Mouse (Mus musculus): ENCODE measurements around the gene Fam71a.
"Not testable (repeated sequence)": the region's sequence is repeated elsewhere in the genome, so short reads cannot be mapped to it uniquely, and the experiment has no call there.

Gene Fam71a

DNA sequence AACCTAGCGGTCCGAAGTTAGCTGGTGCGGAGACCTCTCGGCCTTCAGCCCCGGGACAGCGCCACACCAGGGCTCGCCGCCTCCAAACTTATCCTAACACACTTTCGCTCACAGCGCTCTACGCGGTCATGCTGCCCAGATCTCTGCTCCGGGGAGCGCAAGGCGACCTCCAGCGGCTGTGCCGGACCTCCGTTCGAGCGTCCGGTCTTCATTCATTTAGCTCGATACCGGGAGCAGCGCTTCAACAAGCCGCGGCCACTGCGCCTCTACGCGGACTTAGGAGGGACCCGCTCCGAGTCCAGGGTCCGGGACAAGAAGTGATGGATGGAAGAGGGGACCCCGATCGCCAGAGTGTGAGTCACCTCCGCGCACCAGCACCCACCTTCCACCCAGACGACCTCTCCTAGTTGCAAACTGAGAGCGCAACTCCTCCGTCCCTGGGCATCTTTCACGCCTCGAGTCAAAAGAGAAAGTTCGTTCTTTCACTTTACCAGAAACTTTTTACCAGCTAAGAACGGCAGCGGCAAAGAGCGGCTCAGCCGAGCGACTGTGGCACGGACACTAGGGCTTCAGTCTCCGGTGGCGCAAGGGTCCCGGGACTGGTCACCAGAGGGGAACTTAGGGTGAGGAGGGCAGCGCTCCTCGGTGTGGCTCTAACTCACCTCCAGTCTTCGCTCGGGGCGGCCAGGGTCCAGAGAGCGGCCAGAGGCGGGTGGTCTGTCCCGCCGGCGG is 18.0 kb upstream of the Fam71a start:
- in situ Hi-C loops (cut with MboI; ENCODE audit: low sequenced_read_pairs) = no loop called here

GRCm38 (mm10) chr1:191181469-191182259 is 17.0 kb upstream of the Fam71a start:
- in situ Hi-C loops (cut with MboI; ENCODE audit: low sequenced_read_pairs) = no loop called here

GRCm38 (mm10) chr1:191180397-191180796 is 15.8 kb upstream of the Fam71a start:
- in situ Hi-C loops (cut with MboI; ENCODE audit: low sequenced_read_pairs) = no loop called here

DNA sequence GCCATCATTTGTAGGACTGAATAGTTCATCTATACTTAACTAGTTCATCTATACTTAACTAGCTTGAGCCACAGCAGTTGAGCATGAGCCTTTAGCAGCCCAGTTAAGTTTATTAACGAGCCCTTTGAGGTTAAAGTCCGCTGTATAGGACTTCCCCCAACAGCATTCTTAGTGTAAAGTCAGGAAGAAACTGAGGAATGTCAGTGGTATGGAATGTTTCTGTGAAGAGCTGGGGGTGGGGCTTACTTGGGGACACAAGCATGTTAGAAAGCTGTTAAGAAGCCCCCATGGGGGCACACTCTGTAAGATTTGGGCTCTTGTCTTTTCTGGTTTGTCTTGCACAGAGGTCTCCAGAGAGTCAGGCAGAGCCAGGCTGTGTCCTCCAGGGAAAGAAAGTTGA is 15.2 kb upstream of the Fam71a start:
- in situ Hi-C loops (cut with MboI; ENCODE audit: low sequenced_read_pairs) = no loop called here

DNA sequence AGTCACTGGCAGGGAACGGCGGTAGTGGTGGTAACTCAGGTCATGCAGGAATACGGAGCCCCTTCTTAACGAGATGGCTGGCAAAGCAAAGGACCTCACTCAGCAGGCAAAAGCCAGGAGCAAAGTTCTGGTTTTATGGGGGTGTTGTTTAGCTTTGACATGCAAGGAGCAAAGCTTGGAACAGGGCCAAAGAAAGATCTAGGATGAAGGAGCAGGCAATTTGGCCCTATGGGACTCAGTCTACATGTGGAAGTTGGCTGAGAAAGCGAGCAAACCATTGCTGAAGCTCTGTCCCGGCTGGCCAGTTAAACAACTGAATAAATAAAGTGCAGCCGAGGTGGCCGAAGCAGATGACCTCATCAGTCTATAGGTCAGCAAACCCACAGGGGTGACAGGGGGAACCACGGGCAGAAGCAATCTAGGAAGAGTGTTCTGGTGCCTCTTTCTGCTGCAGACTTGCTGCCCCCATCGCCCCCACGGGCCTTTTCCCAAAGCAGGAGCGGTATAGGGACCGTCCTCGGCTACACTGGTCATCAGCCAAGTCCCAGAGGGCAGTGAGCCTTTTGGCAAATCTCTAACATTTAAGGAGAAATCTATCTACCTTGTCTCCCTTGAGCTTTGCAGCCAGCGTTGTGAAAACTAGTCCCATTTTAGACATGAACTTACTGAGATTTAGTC is 14.0 kb upstream of the Fam71a start:
- in situ Hi-C loops (cut with MboI; ENCODE audit: low sequenced_read_pairs) = no loop called here

DNA sequence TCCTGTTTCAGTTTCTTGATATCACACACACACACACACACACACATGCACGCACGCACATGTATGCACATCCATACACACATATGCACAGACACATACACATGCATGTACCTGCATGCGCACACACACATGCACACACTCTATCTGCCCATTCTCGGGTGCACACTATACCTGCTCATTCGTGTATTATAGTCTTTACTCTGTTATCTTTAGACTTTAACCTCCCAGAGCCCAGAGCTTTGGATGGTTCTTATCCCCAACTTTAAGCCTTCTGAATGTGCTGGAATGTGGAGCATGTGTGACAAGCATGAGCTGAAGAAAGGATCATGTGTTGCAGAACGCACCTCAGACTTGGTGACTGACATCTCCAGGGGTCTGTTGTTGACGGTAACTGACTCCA is 12.3 kb upstream of the Fam71a start:
- in situ Hi-C loops (cut with MboI; ENCODE audit: low sequenced_read_pairs) = no loop called here

- in situ Hi-C loops (cut with MboI; ENCODE audit: low sequenced_read_pairs) = no loop called here
Observed at GRCm38 (mm10) chr1:191172487-191172886, 7.9 kb upstream of the Fam71a start.

- in situ Hi-C loops (cut with MboI; ENCODE audit: low sequenced_read_pairs) = no loop called here
Observed at GRCm38 (mm10) chr1:191170444-191170843, 5.8 kb upstream of the Fam71a start.

- in situ Hi-C loops (cut with MboI; ENCODE audit: low sequenced_read_pairs) = no loop called here
Observed at GRCm38 (mm10) chr1:191166189-191166588, 1.6 kb upstream of the Fam71a start.

- in situ Hi-C loops (cut with MboI; ENCODE audit: low sequenced_read_pairs) = no loop called here
Observed at GRCm38 (mm10) chr1:191154314-191154713, 10.3 kb downstream of the Fam71a start.

GRCm38 (mm10) chr1:191153052-191153451 is 11.6 kb downstream of the Fam71a start:
- in situ Hi-C loops (cut with MboI; ENCODE audit: low sequenced_read_pairs) = no loop called here

GRCm38 (mm10) chr1:191150924-191151605 is 13.6 kb downstream of the Fam71a start:
- in situ Hi-C loops (cut with MboI; ENCODE audit: low sequenced_read_pairs) = no loop called here

DNA sequence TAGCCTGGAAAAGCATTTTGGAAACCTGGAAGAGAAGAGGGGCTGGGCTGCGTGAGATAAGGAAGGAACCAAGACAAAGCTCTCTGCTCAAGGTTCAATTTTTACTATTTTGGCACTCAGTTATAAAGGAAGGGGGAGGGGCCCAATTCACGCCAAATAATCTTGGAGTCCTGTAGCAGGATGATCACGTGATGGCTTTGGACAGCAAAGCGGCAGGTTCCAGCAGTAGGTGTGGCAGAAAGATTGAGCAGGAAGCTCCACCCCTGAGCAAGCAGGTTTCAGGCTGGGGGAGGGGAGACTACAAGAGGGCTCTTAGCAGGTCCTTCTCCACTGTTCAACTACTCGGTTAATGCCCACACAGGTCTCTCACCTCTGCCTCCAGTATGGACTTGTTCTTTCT is 15.1 kb downstream of the Fam71a start:
- in situ Hi-C loops (cut with MboI; ENCODE audit: low sequenced_read_pairs) = not testable (repeated sequence)

- in situ Hi-C loops (cut with MboI; ENCODE audit: low sequenced_read_pairs) = no loop called here
Observed at GRCm38 (mm10) chr1:191140983-191141382, 23.6 kb downstream of the Fam71a start.

- in situ Hi-C loops (cut with MboI; ENCODE audit: low sequenced_read_pairs) = no loop called here
Observed at GRCm38 (mm10) chr1:191138874-191139495, 25.6 kb downstream of the Fam71a start.

GRCm38 (mm10) chr1:191138436-191138835 is 26.2 kb downstream of the Fam71a start:
- in situ Hi-C loops (cut with MboI; ENCODE audit: low sequenced_read_pairs) = no loop called here

DNA sequence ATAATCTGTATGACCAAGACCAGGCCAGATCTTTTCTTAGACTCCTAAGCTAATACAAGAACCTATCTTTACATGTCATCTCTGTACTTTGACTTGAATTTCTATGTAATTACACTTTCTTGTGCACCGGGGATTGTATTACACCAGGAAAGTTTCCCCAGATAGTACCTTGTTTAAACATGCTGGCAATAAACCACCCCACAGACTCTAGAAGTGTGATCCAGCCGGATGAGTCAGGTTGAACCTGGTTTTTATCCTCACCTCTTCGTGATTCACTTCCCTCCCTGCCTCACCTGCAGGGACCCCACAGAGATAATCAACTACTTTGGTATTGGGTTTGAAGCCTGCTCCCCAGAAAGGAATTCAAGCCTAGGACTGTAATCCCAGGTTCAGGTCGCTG is 29.2 kb downstream of the Fam71a start:
- in situ Hi-C loops (cut with MboI; ENCODE audit: low sequenced_read_pairs) = no loop called here

- in situ Hi-C loops (cut with MboI; ENCODE audit: low sequenced_read_pairs) = no loop called here
Observed at GRCm38 (mm10) chr1:191132934-191133333, 31.7 kb downstream of the Fam71a start.

GRCm38 (mm10) chr1:191132240-191132639 is 32.4 kb downstream of the Fam71a start:
- in situ Hi-C loops (cut with MboI; ENCODE audit: low sequenced_read_pairs) = no loop called here

- in situ Hi-C loops (cut with MboI; ENCODE audit: low sequenced_read_pairs) = no loop called here
Observed at GRCm38 (mm10) chr1:191131692-191132091, 32.9 kb downstream of the Fam71a start.

Data from CH12F3 (cell line).